Mouse (Mus musculus): Measurements from ENCODE around the gene Zfp704. TPM values are rescaled to one million over a fixed set of nuclear protein-coding genes. Genes with fewer than 3 reads are reported as not detected.

Zfp704 gene
- total RNA-seq, 2 experiments from 2014 or later = 29.9 to 30.7 TPM

DNA sequence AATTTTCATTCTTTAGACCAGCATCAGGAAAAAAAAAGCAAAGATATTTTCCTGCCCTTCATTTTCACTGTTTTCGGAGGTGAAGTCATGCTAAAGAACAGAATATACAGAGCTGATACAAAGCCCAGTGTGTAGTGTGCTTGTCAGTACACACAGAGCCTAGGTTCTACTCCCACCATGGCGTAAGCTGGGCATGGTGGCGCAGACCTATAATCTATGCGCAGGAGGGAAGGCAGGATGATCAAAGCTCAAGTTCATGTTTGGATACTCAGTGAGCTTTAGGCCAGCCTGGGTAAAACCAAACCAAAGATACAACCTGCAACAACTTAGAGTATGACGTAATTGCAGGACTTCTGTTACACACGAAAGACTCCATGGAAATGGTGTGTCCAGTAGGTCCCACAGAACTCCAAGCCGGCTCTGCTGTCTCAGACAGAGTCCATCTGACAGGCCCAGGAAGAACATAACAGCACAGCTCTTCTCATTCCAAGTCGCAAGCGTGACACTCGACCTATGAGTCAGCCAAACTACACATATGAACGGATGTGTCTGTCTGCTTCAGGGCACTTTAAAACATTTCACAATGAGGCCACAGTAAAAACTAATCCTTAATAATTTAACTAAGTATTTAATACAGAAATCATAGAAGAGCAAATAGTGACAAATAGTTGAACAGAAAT, 47.1 kb downstream of the Zfp704 start:
- DNase-seq (ENCODE audit: low spot score in 2 of 2) = no peak

DNA sequence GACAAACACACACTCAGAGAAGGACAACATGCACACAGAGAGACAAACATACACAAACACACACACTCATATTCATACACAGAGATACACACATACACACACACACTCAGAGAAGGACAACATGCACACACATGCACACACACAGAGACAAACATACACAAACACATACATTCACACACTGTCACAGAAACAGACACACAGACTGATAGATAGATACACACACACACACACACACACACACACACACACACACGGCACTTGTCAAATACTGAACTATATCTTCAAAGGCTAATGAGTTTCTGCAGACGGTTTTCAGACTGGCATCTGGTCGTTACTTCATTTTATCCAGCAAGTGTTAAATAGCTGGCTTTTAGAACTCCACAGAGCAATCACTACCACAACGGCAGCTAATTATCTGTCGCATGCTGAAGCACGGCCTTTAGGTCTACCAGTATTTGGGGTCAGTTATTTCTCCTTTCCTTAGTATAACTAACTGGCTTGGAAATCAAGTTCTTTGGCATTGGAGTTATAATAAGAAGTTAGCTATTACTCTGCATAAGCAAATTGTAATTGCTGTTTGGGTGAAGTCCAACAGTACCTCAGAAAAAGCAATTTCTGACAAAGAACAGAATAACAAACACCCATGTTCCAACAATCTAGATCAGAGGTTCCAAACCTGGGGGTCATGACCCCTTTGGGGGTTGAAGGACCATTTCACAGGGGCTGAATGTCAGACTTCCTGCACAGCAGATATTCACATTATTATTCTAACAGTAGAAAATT, 51.9 kb downstream of the Zfp704 start:
- DNase-seq (ENCODE audit: low spot score in 2 of 2) = no peak

DNA sequence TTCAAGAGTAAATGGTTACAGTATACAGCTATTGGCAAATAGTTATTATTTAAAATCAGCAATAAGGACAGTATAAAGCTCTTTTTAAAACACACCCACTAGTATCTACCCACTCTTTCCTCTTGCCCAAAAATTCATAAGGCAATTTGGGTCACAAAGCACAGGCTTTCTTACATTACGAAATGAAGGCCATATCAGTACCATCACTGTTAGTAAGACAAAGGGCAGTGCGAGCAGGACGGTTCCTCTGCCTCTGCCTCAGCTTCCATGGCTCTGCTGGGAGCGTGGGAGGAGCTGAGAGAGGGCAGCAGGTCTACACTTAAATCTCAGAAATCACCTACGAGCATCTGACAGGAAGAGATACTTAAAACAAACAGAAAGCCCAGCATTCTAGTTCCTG, 53.7 kb downstream of the Zfp704 start:
- no peak for DNase-seq (ENCODE audit: low spot score in 2 of 2)

DNA sequence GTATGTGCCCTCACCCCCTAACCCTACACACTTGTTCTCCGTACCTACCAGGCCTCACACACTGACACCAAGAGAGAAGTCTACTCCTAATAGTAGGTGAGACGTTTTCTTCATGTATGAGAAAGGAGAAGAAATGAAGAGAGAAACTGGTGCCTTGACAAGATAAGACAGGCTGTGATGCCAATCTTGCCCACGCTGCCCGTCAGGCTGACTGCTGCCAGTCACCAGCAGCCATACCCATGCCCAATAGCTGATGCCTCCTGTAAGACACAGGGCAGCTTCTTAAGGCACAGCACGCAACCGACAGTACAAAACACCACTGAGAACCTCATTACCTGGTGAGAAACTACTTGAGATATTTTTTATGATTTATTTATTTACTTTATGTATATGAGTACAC, 55.0 kb downstream of the Zfp704 start:
- DNase-seq (ENCODE audit: low spot score in 2 of 2) = no peak

DNA sequence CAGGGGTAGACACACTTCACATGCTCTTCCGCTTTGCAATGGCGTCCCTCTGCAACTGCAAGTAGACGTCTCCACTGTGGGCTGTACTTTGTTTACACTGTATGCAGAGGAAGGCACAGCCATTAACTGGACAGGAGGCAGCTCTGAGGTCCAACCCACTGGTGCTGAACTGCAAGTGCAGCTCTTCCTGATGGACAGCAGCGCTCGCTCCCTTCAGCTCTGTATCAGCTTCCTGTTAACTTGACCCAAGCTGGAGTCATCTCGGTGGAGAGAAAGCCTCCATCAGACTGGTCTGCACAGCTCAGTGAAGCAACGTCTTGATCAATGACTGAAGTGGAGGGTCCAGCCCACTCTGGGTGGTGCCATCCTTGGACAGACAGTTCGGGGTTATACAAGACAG, 57.6 kb downstream of the Zfp704 start:
- no peak for DNase-seq (ENCODE audit: low spot score in 2 of 2)

DNA sequence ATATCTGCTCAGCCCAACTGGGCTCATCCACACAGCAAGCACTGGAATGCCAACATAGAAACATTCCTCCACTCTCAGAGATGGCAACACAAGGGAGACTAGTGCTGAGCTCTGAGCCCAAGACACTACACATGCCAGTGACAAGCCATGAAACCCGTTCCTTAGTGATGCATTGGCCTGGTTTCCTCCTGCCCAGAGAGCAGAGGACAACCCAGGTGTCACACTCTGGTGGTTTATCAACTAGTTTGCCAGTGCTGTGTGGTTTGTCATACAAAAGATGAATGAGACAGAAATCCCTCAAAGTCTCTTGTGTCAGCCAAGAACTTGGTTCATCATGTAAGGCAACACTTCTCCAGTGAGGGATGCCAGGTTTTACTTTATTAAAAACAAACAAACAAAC, 59.0 kb downstream of the Zfp704 start:
- DNase-seq (ENCODE audit: low spot score in 2 of 2) = no peak

DNA sequence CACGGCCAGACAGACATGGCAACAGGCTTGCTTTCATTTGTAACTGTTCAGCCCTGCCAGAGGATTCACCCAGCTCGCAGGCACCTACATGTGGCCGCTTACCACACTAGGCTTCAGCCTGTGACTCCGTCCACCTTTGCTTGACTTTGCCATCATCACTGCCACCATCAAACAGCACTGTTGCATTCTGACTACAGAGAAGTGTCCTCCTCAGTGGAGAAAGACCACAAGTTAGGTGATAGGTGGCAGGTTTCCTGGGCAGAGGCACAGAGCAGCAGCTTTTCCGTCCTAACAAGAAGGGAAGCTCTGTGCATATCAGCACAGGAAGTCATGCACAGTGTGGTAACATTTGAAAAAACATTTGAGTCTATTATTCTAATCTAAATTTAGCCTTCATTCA, 60.1 kb downstream of the Zfp704 start:
- DNase-seq (ENCODE audit: low spot score in 2 of 2) = no peak

DNA sequence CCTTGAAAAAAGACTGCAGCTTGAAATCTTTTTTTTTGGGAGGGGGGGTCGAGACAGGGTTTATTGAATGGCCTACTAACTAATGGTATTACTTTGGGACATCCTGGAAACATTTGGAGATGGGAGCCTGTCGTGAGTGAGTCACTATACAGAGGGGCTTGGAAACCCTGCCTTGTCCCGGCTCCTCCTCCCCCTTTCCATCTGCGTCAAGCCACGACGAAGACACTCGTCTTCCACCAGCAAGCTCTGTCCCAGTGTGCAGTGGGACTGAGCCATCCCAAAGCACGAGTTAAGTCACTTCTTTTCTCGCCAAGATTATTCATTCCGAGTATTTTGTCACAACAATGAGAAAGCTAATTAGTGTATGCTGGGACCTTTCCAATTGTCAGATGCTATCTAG, 61.7 kb downstream of the Zfp704 start:
- DNase-seq (ENCODE audit: low spot score in 2 of 2) = no peak

DNA sequence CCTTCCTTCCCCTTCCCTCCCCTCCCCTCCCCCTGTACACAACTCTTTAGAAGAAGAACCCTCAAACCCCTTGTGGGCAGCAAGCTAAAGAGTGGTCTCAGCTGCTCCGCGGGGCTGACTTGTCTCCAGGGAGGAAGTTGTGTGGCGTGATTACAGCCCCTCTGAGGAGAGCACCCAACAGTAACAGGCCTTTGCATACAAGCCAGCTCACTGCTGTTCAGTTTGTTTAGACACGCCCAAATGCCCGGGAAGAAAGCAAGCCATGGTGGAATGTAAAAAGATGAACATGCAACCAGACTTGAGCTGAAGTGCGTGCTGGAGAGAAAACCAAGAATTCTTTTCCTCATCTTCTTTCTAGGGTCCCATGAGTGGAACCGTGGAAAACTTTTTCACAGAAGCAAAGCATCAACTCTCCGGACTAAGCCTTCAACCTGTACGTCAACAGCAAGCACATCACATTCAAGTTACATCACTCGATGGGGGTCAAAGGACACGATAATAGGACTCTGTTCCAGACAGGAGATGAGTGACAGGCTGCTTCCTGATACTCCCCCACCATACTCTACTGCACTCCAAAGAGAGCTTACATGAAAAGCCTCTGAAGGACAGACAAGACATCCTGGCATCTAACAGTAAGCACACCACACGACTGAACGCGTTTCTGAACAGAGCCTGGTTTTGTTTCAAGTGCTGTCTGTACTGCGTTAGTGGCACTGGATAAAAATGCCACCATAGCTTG, 62.8 kb downstream of the Zfp704 start:
- DNase-seq (ENCODE audit: low spot score in 2 of 2) = no peak

DNA sequence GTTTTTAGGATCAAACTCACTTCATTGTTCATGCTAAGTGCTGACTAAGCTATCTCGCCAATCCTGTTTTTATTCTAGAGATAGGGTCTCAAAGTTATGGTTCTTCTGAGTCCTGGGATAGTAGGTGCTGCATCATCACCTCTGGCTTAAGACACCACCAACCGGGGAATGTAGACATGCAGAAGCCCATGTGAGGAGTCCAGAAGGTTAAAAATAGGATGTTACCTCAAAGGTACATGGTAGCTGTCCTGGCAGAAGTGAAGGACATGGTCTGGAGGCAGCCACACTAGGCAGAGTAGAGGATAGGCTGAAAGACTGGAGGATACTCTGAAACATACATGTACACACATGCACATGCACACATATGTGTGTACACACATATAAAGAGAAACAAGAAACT, 65.5 kb downstream of the Zfp704 start:
- no peak for DNase-seq (ENCODE audit: low spot score in 2 of 2)

DNA sequence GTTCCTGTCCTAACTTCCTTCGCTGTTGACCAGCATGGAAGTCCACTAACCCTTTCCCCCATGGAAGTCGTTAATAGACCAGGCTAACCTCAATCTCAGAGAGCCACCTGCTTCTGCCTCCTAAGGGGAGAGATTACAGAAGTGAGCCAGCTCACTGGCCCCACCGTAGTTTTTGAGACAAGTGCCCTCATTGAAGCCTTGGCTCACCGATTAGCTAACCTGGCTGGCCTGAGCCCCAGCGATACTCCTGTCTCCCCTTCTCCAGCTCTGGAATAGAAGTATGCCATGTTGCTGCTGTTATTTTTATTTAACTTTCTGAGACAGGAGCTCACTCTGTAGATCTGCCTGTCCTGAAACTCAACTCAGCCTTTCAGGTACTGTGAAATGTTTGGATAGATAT, 66.0 kb downstream of the Zfp704 start:
- no peak for DNase-seq (ENCODE audit: low spot score in 2 of 2)

DNA sequence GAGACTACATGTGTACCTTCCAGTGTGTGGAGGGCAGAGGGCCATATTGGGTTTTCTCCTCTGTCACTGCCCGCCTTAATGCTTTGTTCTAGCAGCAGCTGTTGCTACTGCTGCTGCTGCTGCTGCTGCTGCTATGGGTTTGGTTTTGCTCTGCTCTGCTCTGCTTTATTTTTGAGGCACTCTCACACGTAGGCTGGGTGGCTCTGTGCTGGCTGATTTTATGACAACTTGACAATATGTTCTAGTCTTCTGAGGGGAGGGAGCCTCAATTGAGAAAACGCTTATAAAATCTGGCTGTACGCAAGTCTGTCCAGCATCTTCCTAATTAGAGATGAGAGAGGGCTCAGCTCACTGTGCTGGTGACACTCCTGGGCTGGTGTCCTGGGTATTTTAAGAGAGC, 66.4 kb downstream of the Zfp704 start:
- DNase-seq (ENCODE audit: low spot score in 2 of 2) = no peak

DNA sequence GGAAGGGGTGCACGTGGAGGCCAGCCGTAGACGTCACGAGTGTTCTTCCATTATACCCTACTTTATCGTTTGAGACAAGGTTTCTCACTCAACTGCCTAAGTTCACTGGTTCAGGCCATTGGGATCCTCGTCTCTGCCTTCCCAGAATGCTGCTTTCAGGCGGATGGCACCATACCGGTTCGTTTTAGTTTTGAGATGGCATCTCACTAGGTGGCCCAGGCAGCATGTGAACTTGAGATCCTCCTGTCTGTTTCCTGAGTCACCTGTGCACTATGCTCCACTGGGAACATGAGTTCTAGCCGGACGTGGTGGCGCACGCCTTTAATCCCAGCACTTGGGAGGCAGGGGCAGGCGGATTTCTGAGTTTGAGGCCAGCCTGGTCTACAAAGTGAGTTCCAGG, 68.3 kb downstream of the Zfp704 start:
- DNase-seq (ENCODE audit: low spot score in 2 of 2) = no peak

DNA sequence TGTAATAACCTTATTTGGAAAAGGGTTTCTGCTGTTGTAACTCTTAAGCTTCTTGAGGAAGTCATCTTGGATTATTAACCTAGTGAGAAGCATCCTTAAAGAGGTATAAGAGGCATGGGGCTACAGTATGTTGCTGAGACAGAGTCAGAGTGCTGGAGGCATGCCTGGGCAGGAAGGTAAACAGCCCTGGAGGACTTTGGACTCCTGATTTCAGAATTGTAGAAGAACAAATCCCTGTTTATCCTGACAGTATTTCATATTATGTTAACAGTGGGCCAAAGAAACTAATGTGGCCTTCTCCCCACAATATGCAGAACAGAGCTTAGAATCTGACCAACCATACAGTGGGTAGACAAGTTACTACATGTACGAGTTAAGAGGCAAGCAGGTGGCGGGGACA, 71.4 kb downstream of the Zfp704 start:
- no peak for DNase-seq (ENCODE audit: low spot score in 2 of 2)

DNA sequence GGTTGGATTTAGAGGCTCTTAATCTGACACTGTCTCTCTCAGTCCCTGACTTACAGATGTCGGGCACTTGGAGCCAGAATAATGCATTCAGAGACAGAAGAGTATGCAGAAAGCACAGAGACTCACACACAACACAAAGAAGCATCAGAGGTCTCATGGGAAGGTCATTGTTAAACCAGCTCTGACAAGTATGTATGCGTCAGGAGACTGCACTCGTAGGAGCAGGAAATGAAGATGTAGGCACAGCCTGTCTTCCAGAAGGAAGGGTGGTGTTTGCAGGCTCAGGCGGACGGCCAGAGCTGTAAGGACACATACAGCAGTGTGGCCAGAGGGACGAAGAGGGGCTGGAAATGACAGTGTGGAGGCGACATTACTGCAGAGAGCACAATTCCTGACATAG, 72.0 kb downstream of the Zfp704 start:
- DNase-seq (ENCODE audit: low spot score in 2 of 2) = no peak

DNA sequence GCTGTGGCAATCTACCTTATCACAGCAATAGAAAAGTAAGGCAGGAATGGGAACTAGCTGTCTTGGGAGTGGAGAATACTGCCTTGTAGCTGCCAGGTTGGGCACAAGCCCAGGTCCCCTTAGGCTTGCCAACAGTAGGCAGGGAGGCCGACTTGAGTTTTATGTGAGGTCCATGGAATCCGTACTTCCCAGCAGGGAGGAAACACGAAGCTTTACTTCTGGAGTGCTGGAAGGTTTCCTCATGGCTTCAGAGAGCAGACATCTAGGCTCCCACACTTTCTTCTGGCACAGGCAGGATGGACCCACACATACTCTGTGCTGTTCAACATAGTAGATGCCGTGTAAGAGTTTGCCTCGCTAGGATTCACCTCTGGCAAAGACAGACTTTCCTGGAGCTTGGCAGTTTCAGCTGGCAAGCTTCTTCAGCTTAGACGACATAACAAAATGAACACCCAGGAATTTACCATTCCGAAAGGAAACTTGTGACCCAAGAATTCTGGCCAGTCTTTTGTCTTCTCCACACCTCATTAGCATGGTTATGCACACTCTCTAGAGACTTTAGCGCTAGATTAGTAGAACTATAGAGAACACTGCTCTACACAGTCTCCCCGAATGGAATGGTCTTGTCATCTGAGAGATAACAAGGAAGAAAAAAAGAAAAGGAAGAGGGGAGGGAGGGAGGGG, 79.6 kb downstream of the Zfp704 start:
- DNase-seq (ENCODE audit: low spot score in 2 of 2) = no peak

DNA sequence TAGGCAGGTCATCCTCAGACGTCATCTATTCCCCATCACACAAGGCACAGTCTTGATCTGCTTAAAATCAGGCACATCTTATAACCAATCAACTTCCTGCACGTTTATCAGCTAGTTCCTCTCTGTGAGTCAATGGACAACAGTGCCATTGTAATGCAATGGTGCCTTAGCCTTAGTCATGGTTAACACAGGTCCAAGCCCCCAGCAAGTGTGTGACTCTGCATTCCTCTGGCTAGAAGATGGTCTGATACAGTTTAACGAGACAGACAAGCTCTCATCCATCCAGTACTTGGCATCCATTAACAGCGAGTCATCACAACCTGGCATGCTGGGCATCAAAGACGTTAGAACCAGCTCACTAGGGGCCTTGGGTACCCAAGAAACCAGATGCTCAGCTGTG, 85.5 kb downstream of the Zfp704 start:
- DNase-seq (ENCODE audit: low spot score in 2 of 2) = no peak

DNA sequence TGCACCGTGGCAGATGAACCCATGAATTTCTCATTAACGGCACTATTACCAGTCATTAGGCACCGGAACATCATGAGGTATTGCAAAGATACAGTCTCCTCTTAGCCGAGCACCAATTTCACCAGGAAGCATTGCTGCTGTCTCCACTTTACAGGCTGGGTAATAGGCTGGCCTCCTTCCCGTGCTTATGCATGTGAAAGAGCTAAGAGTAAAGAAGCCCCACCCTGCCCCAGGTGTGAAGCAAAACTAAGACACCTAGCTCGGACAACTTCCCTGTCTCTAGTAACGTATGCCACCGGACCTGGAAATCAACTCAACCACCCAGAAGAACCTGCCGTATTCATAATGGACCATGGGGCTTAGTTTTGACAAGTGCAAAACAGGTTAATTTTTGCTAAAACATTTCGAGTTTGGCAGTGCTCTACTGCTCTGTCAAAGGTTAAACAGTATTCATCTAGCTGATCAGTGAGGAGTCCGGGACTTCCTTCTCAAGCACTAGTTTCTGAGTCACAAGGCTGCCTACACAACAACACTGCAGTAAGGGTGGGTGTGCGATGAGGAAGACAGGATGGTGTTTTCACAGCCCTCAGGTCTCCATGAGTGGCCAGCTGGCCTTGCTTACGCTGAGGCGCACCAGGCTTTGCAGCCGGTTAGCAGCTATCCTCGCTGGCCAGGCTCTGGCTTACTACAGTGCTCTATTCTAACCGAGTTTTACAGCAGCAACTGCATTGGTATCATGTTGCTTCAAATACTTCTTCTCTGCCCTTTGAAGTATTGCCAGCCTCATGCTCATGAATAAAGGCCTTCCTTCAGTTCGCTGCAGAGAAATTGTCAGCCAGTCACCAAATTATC, 86.6 kb downstream of the Zfp704 start:
- peak in 1 of 2 experiments; percentile 53 for DNase-seq (ENCODE audit: low spot score in 2 of 2)

DNA sequence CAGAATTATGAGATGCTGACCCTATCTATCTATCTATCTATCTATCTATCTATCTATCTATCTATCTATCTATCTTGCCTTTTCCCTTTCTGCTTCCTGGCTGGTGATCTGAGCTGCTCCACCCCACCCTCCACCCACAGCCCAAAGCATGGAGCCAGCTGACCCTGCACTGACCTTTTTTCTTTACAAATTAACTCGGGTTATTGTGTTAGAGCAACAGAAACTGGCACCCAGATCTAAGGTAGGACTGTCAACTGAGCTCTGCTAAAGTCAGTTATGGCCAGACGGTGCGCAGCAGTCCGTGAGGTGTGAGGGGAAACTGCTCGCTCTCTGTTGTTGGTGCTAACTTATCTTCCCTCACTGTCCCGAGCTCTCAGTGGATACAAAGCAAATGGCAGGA, 87.9 kb downstream of the Zfp704 start:
- DNase-seq (ENCODE audit: low spot score in 2 of 2) = no peak

DNA sequence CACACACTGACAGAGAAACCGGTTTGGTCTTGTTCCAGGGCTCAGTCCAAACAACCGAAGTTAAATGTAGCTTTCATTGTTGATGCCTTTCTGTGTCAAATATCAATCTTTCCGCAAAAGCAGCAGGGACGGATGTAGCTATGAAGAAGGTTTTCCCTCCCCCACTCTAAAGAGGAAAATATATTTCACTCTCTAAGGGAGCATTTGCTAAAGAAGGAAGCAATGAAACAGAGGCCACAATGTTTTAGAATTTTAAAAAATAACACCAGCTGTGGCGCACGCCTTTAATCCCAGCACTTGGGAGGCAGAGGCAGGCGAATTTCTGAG, 89.2 kb downstream of the Zfp704 start:
- no peak for DNase-seq (ENCODE audit: low spot score in 2 of 2)

Data from gastrocnemius, postnatal 4 days (tissue).